Mouse (Mus musculus) forebrain, embryonic 11.5 days (tissue): ENCODE measurements around the gene Nfkbil1. TPM values are rescaled to one million over a fixed set of nuclear protein-coding genes. Genes with fewer than 3 reads are reported as not detected.

Experiments used
- ATAC-seq: fragments of 200-750 bp; cut with Nextera tagmentation; replicated peaks from 2 replicates; pipeline ENCODE4 v1.8.0; 2017; ENCODE audit warnings: moderate TSS enrichment; ENCODE audit not compliant: low FRiP score
- DNase-seq: peaks from one replicate; pipeline ENCODE4 v3.0.0-alpha.2; 2017; ENCODE audit warnings: low spot score
- H3K27ac ChIP-seq: fragments of 300-500 bp; sonication (generic); 2 replicates; pipeline ENCODE4 v1.5.1; 2014; ENCODE audit warnings: low read depth, low read length
- H3K27me3 ChIP-seq: fragments of 300-500 bp; sonication (generic); 2 replicates; pipeline ENCODE4 v1.6.1; 2014; ENCODE audit warnings: mild to moderate bottlenecking, low read length, mixed read lengths; ENCODE audit not compliant: control insufficient read depth, insufficient read depth
- H3K36me3 ChIP-seq: fragments of 300-500 bp; sonication (generic); 2 replicates; pipeline ENCODE4 v1.6.1; 2014; ENCODE audit warnings: mild to moderate bottlenecking, low read length, moderate library complexity, mixed read lengths; ENCODE audit not compliant: control insufficient read depth, insufficient read depth
- H3K4me1 ChIP-seq: fragments of 300-500 bp; sonication (generic); replicated peaks from 2 replicates; pipeline ENCODE4 v1.6.1; 2014; ENCODE audit warnings: low read length, mixed read lengths; ENCODE audit not compliant: control insufficient read depth, insufficient read depth
- H3K4me2 ChIP-seq: fragments of 300-500 bp; sonication (generic); 2 replicates; pipeline ENCODE4 v1.6.1; 2014; ENCODE audit warnings: low read depth, mild to moderate bottlenecking, low read length, moderate library complexity, mixed read lengths; ENCODE audit not compliant: severe bottlenecking
- H3K4me3 ChIP-seq: fragments of 300-500 bp; sonication (generic); 2 replicates; pipeline ENCODE4 v1.5.1; 2014; ENCODE audit warnings: low read depth, low read length
- H3K9ac ChIP-seq: fragments of 300-500 bp; sonication (generic); 2 replicates; pipeline ENCODE4 v1.6.1; 2014; ENCODE audit warnings: low read length
- H3K9me3 ChIP-seq: fragments of 300-500 bp; sonication (generic); 2 replicates; pipeline ENCODE4 v1.6.1; 2016; ENCODE audit warnings: low read length, mixed read lengths; ENCODE audit not compliant: control insufficient read depth
- WGBS: fragments of 180-500 bp; shearing (Covaris S2); extraction: QIAGEN DNeasy Blood & Tissue Kit; methylation state at CpG from one replicate; pipeline ENCODE4 v1.1.7; 2014; 5-methylcytosine and 5-hydroxymethylcytosine counted together
- polyA plus RNA-seq: library from polyadenylated mRNA; unstranded; fragments of >200 nt; fragmentation: Nextera tagmentation; extraction: Ambion mirVana; gene quantifications from 2 replicates; pipeline ENCODE4 v1.2.1, GENCODE M21; 2014

The Nfkbil1 gene
- polyA plus RNA-seq, 1 experiment from 2014 or later = 4.3 TPM

DNA sequence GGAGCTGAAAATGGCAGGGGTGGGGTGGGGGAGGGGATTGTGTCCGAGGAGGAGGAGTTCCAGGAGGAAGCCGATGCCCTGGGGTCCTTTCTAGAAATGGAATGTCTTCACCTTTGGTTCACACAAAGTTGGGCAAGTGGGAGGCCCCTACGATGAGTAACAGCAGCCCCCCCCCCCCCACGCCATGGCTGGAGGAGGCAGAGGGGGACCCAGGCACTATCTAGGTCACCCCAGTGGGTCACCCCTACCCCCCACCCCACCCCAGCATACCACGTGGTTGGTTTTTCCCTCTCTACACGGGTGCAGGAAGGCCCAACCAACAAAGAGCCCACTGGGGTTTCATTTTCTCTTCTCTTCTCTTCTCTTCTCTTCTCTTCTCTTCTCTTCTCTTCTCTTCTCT lies 38.5 kb downstream of the Nfkbil1 start:
- Histone ChIP-seq H3K4me2 (no peak overlapping the region), H3K27me3 (peaks cover 20% of the 10 kb centered on the region), H3K4me1 (peaks cover 3% of the 10 kb centered on the region; the same call in 1 of the 2 replicates), H3K4me3 (no peak overlapping the region), H3K9me3 (no peaks in the 10 kb centered on the region), H3K27ac (no peak overlapping the region), H3K9ac (no peak overlapping the region), H3K36me3 (no peaks in the 10 kb centered on the region)
- DNase-seq (no peak), ATAC-seq (no peak)
- WGBS = 47% methylated on average over 6 of the region's 6 CpGs

GRCm38 (mm10) chr17:35196321-35196641 lies 39.3 kb downstream of the Nfkbil1 start:
- H3K36me3 ChIP-seq = no peaks in the 10 kb centered on the region
- peak overlapping the region; percentile 32; the same call in 1 of the 2 replicates for H3K4me3 ChIP-seq
- no peaks in the 10 kb centered on the region for H3K9me3 ChIP-seq
- peaks cover 3% of the 10 kb centered on the region; the same call in 1 of the 2 replicates for H3K4me1 ChIP-seq
- no peak overlapping the region; the same call in 1 of the 2 replicates for H3K9ac ChIP-seq
- ATAC-seq = no peak
- peaks cover 20% of the 10 kb centered on the region for H3K27me3 ChIP-seq
- DNase-seq = no peak
- 31% methylated on average over 9 of the region's 9 CpGs for WGBS
- H3K27ac ChIP-seq = no peak overlapping the region
- peak overlapping the region; percentile 59 for H3K4me2 ChIP-seq

DNA sequence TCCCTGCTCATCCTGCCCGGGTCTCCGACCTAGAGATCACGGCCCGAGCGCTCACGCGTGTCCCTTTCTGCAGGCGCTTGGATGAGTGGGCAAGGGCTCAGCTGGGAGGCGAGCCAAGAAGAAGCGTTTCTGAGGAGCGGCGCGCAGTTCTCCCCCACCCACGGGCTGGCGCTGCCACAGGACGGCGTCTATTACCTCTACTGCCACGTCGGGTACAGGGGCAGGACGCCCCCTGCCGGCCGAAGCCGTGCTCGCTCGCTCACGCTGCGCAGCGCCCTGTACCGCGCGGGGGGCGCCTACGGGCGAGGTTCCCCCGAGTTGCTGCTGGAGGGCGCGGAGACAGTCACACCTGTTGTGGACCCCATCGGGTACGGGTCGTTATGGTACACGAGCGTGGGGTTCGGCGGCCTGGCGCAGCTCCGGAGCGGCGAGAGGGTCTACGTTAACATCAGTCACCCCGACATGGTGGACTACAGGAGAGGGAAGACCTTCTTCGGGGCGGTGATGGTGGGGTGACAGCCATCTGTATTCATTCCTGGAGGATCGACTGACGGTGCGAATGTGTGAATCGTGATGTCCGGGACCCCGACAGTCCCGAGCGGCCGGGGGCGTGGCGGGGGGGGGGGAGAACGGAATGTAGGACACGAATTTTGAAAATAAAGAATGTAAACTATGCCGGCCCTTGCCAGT lies 39.8 kb downstream of the Nfkbil1 start:
- H3K36me3 ChIP-seq = no peaks in the 10 kb centered on the region
- H3K27me3 ChIP-seq = peaks cover 20% of the 10 kb centered on the region
- H3K9me3 ChIP-seq = no peaks in the 10 kb centered on the region
- peak overlapping the region; percentile 59 for H3K4me2 ChIP-seq
- 2% methylated on average over 66 of the region's 66 CpGs for WGBS
- peak overlapping the region; percentile 32 for H3K4me3 ChIP-seq
- peak overlapping the region; percentile 32 for H3K9ac ChIP-seq
- H3K4me1 ChIP-seq = peaks cover 3% of the 10 kb centered on the region; the same call in 1 of the 2 replicates
- DNase-seq (peak; percentile 86), ATAC-seq (peak; percentile 72)
- no peak overlapping the region for H3K27ac ChIP-seq

- Histone ChIP-seq H3K9me3 (no peaks in the 10 kb centered on the region), H3K4me1 (peaks cover 3% of the 10 kb centered on the region; the same call in 1 of the 2 replicates), H3K27ac (no peak overlapping the region), H3K36me3 (no peaks in the 10 kb centered on the region), H3K4me2 (peak overlapping the region; percentile 59), H3K27me3 (peaks cover 18% of the 10 kb centered on the region), H3K4me3 (peak overlapping the region; percentile 32), H3K9ac (peak overlapping the region; percentile 32)
- WGBS = 49% methylated on average over 18 of the region's 19 CpGs
- DNase-seq (no peak), ATAC-seq (no peak)
These were observed 40.6 kb downstream of the Nfkbil1 start for GRCm38 (mm10) chr17:35194844-35195630.

DNA sequence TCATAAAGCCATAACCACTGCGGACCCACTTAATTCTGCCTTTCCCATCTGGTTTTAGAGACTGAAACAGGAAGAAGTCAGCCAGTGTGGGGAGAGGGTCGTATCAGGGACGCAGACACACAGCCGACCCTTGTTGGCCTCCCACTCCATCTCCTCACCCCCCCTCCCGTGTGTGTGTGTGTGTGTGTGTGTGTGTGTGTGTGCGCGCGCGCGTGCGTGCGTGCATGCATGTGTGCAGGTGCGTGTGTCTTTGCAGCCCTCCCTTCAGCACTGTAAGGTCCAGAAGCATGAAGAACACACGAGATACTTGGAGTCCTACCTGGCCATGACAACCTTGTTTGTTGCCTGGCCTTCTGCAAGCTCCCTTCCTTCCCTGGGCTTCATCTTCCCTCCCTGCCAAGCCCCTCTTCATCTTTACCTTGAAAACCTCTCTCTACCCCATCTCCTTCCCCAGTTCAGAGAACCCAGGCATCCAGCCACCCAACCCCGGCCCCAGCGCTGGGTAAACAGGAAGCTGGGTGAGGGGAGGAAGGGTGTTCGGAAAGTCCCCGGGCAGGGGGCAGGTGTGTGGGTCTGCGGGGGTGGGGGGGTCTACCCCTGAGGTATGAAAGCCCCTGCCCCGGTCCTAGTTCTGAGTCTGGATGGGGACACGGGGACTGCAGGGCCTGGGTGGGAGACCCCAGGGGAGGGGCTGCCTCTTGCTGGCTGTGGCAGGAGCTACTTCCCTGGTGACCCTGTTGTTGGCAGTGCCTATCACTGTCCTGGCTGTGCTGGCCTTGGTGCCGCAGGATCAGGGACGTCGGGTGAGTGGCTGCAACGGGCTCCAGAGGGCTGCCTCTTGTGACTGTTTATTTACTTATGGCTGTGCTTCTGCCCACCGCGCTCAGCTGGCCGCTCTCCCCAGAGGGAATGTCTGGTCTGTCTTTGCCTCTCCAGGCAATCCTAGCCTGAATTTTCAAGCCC lies 41.4 kb downstream of the Nfkbil1 start, which contains the start of gene Ltb:
Gene Ltb, plus strand, starts transcription at position 559 of the 963 bp plus-strand sequence.
- peak within 1 kb of the TSS; percentile 59; the same call in 1 of the 2 replicates for H3K4me2 ChIP-seq
- H3K36me3 ChIP-seq = no peaks in the 10 kb centered on the region
- no peak within 1 kb of the TSS for H3K4me3 ChIP-seq
- H3K9me3 ChIP-seq = no peaks in the 10 kb centered on the region
- no peak for DNase-seq
- 80% methylated on average over 28 of the region's 28 CpGs for WGBS
- peaks cover 18% of the 10 kb centered on the region for H3K27me3 ChIP-seq
- ATAC-seq = no peak
- peaks cover 3% of the 10 kb centered on the region; the same call in 1 of the 2 replicates for H3K4me1 ChIP-seq
- no peak within 1 kb of the TSS; the same call in 1 of the 2 replicates for H3K9ac ChIP-seq
- no peak within 1 kb of the TSS for H3K27ac ChIP-seq

DNA sequence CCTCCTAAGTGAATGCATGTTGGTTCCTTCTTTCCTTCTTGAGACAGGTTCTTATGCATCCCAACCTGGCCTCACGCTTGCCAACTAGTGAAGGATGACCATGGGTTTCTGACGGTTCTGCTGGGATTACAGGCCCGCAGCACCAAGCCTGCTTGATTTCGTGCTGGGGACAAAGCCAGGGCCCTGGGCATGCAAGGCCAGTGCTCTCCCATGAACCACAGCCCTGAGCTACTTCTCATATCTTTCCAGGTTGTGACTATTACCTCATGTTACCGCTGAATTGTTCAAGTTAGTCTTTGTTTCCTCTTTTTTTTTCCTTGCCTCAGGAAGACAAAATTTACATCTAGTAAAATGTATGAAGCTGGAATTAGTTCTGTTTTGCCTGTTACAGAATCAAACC lies 42.7 kb downstream of the Nfkbil1 start:
- DNase-seq (no peak), ATAC-seq (no peak)
- H3K9ac ChIP-seq = no peak overlapping the region
- H3K4me1 ChIP-seq = peaks cover 3% of the 10 kb centered on the region; the same call in 1 of the 2 replicates
- 87% methylated on average over 5 of the region's 5 CpGs for WGBS
- no peak overlapping the region for H3K4me3 ChIP-seq
- H3K27me3 ChIP-seq = peaks cover 18% of the 10 kb centered on the region
- no peak overlapping the region for H3K27ac ChIP-seq
- no peaks in the 10 kb centered on the region for H3K9me3 ChIP-seq
- H3K36me3 ChIP-seq = no peaks in the 10 kb centered on the region
- no peak overlapping the region for H3K4me2 ChIP-seq

GRCm38 (mm10) chr17:35191723-35192122 lies 43.9 kb downstream of the Nfkbil1 start:
- Histone ChIP-seq H3K4me3 (no peak overlapping the region), H3K9me3 (no peaks in the 10 kb centered on the region), H3K27me3 (peaks cover 18% of the 10 kb centered on the region), H3K36me3 (no peaks in the 10 kb centered on the region), H3K9ac (no peak overlapping the region), H3K27ac (no peak overlapping the region), H3K4me2 (no peak overlapping the region), H3K4me1 (peaks cover 3% of the 10 kb centered on the region; the same call in 1 of the 2 replicates)
- ATAC-seq (no peak), DNase-seq (no peak)
- WGBS = 66% methylated on average over 2 of the region's 2 CpGs

DNA sequence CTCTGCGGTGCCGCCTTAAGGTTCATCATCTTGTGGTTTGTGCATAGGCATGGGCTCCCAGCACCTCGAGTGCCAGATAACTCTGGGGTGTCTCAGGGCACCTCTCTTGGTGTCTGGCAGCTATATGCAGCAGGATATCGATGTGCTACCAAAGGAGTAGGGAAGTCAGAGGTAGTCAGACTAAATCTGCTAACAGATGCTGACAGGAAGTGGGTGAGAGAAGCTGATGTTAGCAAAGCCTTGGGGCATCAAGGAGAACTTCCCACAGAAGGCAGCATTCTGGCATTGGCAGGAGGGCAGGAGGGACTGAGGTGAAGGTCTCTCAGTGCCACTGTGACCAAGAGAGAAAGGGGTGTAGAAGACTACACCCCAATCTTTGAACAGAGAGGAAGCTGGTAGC lies 45.5 kb downstream of the Nfkbil1 start:
- ATAC-seq = no peak
- Histone ChIP-seq H3K4me3 (no peak overlapping the region), H3K9ac (no peak overlapping the region), H3K9me3 (no peaks in the 10 kb centered on the region), H3K4me2 (no peak overlapping the region), H3K27me3 (peaks cover 2% of the 10 kb centered on the region; the same call in 1 of the 2 replicates), H3K4me1 (peaks cover 3% of the 10 kb centered on the region; the same call in 1 of the 2 replicates), H3K27ac (no peak overlapping the region), H3K36me3 (no peaks in the 10 kb centered on the region)
- 77% methylated on average over 4 of the region's 4 CpGs for WGBS
- no peak for DNase-seq
